ENCODE assay signal across 9 mouse cellular contexts in the genomic region with DNA sequence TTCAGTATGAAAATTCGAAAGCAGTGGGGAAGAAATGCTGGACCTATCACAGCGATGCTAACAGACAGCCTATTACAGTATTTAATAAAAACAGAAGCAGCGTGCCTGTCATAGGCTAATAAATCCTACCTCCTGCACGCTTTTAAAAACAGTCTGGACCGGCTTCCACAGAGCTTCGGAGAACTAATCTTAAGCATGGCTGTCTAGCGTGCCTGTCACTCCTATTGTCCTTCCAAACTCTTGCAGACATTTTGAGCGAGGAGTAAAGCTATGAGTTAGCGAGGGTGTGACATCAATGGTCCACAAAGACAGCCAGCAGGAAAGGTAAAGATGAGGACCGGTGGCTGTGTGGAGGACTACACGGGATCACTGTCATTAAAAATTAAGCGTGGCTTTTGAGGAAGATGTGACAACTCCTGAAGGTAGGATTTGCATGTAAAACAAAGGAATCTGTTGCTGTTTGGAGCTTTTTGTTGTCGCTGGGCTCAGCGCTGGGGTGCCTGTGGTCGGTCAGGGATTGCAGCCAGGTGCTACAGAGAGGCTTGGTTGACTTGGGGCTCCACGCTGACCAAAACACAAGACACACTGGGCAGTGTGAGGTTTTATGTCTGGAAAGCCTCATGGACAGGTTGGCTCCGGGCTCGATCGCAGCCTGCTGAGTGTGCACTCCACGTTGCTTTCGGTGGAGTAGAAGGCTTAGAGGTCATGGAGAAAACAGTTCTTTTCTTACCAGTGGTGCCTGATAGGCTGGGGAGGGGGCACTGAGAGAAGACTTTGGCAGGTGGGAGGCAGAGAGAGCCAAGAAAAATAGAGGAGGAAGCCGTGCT. TPM values are rescaled to one million over a fixed set of nuclear protein-coding genes. Genes with fewer than 3 reads are reported as not detected.
DNase-seq lines count a peak whose midpoint lies in the region; ATAC-seq and TF ChIP-seq lines count a peak whose summit lies in the region.
"Had no signal": no experiment of that assay in that cellular context is flagged by ENCODE, and none has a peak within 500 bp of the region (broad histone marks: within the 10 kb centered on the region; RNA-seq: fewer than 3 reads in every experiment).

A gene (plus strand): TSS at position 4 of the 827 bp plus-strand sequence.

- H3K4me3 ChIP-seq in kidney, postnatal 0 days (replicated peaks; ENCODE audit: low read depth, low read length): peak within 1 kb of the TSS; percentile 9
- no peak within 1 kb of the TSS for H3K4me3 ChIP-seq in kidney, adult 2 months (ENCODE audit: insufficient read depth, low read depth, low read length)
- H3K4me3 ChIP-seq in forebrain, embryonic 12.5 days (replicated peaks): peak within 1 kb of the TSS; percentile 40
- H3K4me3 ChIP-seq in neural tube, embryonic 13.5 days: peak within 1 kb of the TSS; percentile 50

- no peak within 1 kb of the TSS for H3K27ac ChIP-seq in kidney, postnatal 0 days
- no peak within 1 kb of the TSS for H3K27ac ChIP-seq in kidney, adult 2 months (ENCODE audit: insufficient read depth, low read depth, low read length)
- H3K27ac ChIP-seq in forebrain, embryonic 12.5 days: no peak within 1 kb of the TSS
- H3K27ac ChIP-seq in neural tube, embryonic 13.5 days (replicated peaks): peak within 1 kb of the TSS; percentile 33; the same call in 1 of the 2 replicates

- DNase-seq in kidney, postnatal 0 days (ENCODE audit: low spot score): peak; percentile 60
- no peak for DNase-seq in kidney, adult 2 months
- peak; percentile 33 for DNase-seq in cerebellum, adult 11-12 months
- peak; percentile 11 for DNase-seq in layer of hippocampus, adult 9-11 months
- no peak for DNase-seq in urinary bladder, postnatal 25 days (ENCODE audit: low spot score)

- peaks cover 15% of the 10 kb centered on the region; the same call in 1 of the 2 replicates for H3K4me1 ChIP-seq in kidney, postnatal 0 days (replicated peaks; ENCODE audit: insufficient read depth, low read length)
- H3K4me1 ChIP-seq in kidney, adult 2 months (ENCODE audit: control insufficient read depth, insufficient read depth, low read length): no peaks in the 10 kb centered on the region; the same call in 1 of the 2 replicates
- H3K4me1 ChIP-seq in forebrain, embryonic 12.5 days: peaks cover 21% of the 10 kb centered on the region
- H3K4me1 ChIP-seq in neural tube, embryonic 13.5 days (replicated peaks): peaks cover 28% of the 10 kb centered on the region

- H3K9me3 ChIP-seq in kidney, postnatal 0 days (replicated peaks; ENCODE audit: low read length): no peaks in the 10 kb centered on the region
- H3K9me3 ChIP-seq in forebrain, embryonic 12.5 days: no peaks in the 10 kb centered on the region
- no peaks in the 10 kb centered on the region for H3K9me3 ChIP-seq in neural tube, embryonic 13.5 days

- no peaks in the 10 kb centered on the region for H3K27me3 ChIP-seq in kidney, postnatal 0 days (ENCODE audit: insufficient read depth, low read length)
- no peaks in the 10 kb centered on the region for H3K27me3 ChIP-seq in kidney, adult 2 months (replicated peaks; ENCODE audit: control insufficient read depth, insufficient read depth, low read length)
- peaks cover 10% of the 10 kb centered on the region; the same call in 1 of the 2 replicates for H3K27me3 ChIP-seq in forebrain, embryonic 12.5 days
- H3K27me3 ChIP-seq in neural tube, embryonic 13.5 days: no peaks in the 10 kb centered on the region

- TF ChIP-seq CTCF in kidney, postnatal 0 days (IDR thresholded peaks at IDR 0.05; ENCODE audit: low read depth): no peak
- no peak for TF ChIP-seq CTCF in kidney, adult 2 months (conservative IDR thresholded peaks at IDR 0.05; ENCODE audit: insufficient read depth, insufficient read length, low read depth, low read length)

- peak; percentile 59; the same call in 1 of the 2 replicates for ATAC-seq in kidney, postnatal 0 days (replicated peaks; ENCODE audit: low FRiP score, low read depth)
- ATAC-seq in forebrain, embryonic 12.5 days (ENCODE audit: low FRiP score): peak; percentile 51
- peak; percentile 58 for ATAC-seq in neural tube, embryonic 13.5 days (ENCODE audit: low read depth)
- ATAC-seq in activated CD4-positive, CD25-positive, alpha-beta regulatory T cell, adult 4 months: no peak
- ATAC-seq: Patski had no signal

- H3K9ac ChIP-seq in kidney, postnatal 0 days (ENCODE audit: low read depth, low read length): no peak within 1 kb of the TSS
- H3K9ac ChIP-seq in forebrain, embryonic 12.5 days: peak within 1 kb of the TSS; percentile 56
- peak within 1 kb of the TSS; percentile 73 for H3K9ac ChIP-seq in neural tube, embryonic 13.5 days

- TF ChIP-seq POLR2A in kidney, adult 2 months (IDR thresholded peaks at IDR 0.05; ENCODE audit: low read depth, low read length): no peak

- WGBS in kidney, postnatal 0 days: 5% methylated on average over 22 of the region's 22 CpGs
- WGBS in kidney, adult 2 months: 10% methylated on average over 22 of the region's 22 CpGs
- WGBS in forebrain, embryonic 12.5 days: 2% methylated on average over 22 of the region's 22 CpGs
- 3% methylated on average over 22 of the region's 22 CpGs for WGBS in neural tube, embryonic 13.5 days

- H3K4me2 ChIP-seq in kidney, postnatal 0 days (ENCODE audit: low read length): peak within 1 kb of the TSS; percentile 54
- peak within 1 kb of the TSS; percentile 67 for H3K4me2 ChIP-seq in forebrain, embryonic 12.5 days
- peak within 1 kb of the TSS; percentile 66 for H3K4me2 ChIP-seq in neural tube, embryonic 13.5 days

- H3K36me3 ChIP-seq in kidney, postnatal 0 days (ENCODE audit: insufficient read depth, low read length): no peaks in the 10 kb centered on the region
- no peaks in the 10 kb centered on the region for H3K36me3 ChIP-seq in kidney, adult 2 months (ENCODE audit: control insufficient read depth, insufficient read depth, low read length)
- H3K36me3 ChIP-seq in forebrain, embryonic 12.5 days (replicated peaks): no peaks in the 10 kb centered on the region
- no peaks in the 10 kb centered on the region for H3K36me3 ChIP-seq in neural tube, embryonic 13.5 days

RNA-seq across cellular contexts. Expression of the gene that starts here (rescaled TPM):
- polyA plus RNA-seq in kidney, postnatal 0 days (2015; fragmentation: Nextera tagmentation; extraction: Ambion mirVana): 2.1 TPM in 2 replicates
- polyA plus RNA-seq in kidney, adult 2 months (2012; rRNA removed): 0.05 and 0.23 TPM in 2 replicates
- 2.2 and 3.1 TPM in 2 replicates for polyA plus RNA-seq in forebrain, embryonic 12.5 days (2016; fragmentation: Nextera tagmentation; extraction: Ambion mirVana)
- polyA plus RNA-seq in neural tube, embryonic 13.5 days (2015; fragmentation: Nextera tagmentation; extraction: Ambion mirVana): 22.8 and 30.0 TPM in 2 replicates
- polyA plus RNA-seq in activated CD4-positive, CD25-positive, alpha-beta regulatory T cell, adult 4 months (2017; shearing (Covaris generic)): under 1 TPM in 1 of 2 experiments, not detected in 1; 0.21 TPM
- polyA plus RNA-seq: Patski had no signal

Comparison
In these comparisons a context has a peak if more than half of its experiments do, and no peak if none do; other contexts are left out.
1. DNase-seq: peak in kidney, postnatal 0 days (single experiment), cerebellum, adult 11-12 months (single experiment) and layer of hippocampus, adult 9-11 months (single experiment); none in kidney, adult 2 months (single experiment) and urinary bladder, postnatal 25 days (single experiment).
2. Peak in every context shown above with its lines, with median percentiles within 50 percentile points of each other: H3K4me2 ChIP-seq.